ENCODE assay signal across 8 mouse cellular contexts in the genomic region with DNA sequence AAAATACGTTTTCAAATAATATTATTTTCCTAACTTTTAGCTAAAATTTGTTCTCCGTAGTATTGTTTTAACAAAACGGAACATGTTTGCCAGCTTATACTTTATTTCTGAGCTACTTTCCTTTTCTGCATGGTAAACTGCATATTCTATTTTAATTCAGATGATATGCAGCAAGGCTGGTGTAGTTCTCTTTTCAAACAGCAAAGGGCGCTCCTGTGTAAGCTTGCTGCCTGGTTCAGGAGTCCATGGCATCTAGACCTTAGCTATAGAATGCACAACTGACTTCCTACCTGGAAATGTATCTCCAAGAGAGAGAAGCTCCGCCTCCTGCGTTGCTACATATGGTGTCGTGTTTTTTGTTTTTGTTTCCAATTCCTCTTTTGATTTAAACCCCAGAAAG.
A peak's percentile ranks its signal among the peaks of the same experiment; 100 is the strongest.
DNase-seq lines count a peak whose midpoint lies in the region; ATAC-seq lines count a peak whose summit lies in the region.
"Had no signal": no experiment of that assay in that cellular context is flagged by ENCODE, and none has a peak within 500 bp of the region (broad histone marks: within the 10 kb centered on the region; RNA-seq: fewer than 3 reads in every experiment).

No protein-coding gene starts in this region.

- ATAC-seq in kidney, embryonic 16.5 days (ENCODE audit: low FRiP score, low TSS enrichment), result no peak
- ATAC-seq in embryonic facial prominence, embryonic 11.5 days (replicated peaks; ENCODE audit: insufficient number of reproducible peaks, low FRiP score, low TSS enrichment, low read depth), result no peak
- no peak for ATAC-seq in neural tube, embryonic 11.5 days (ENCODE audit: insufficient read depth, low FRiP score, low TSS enrichment)
- no peak for ATAC-seq in forebrain, embryonic 13.5 days

- no peaks in the 10 kb centered on the region for H3K9me3 ChIP-seq in kidney, embryonic 16.5 days (ENCODE audit: low read length)
- no peaks in the 10 kb centered on the region for H3K9me3 ChIP-seq in embryonic facial prominence, embryonic 11.5 days (replicated peaks; ENCODE audit: control insufficient read depth, low read length)
- no peaks in the 10 kb centered on the region for H3K9me3 ChIP-seq in neural tube, embryonic 11.5 days (ENCODE audit: control insufficient read depth, low read length)
- H3K9me3 ChIP-seq in forebrain, embryonic 13.5 days (replicated peaks), result no peaks in the 10 kb centered on the region
- H3K9me3 ChIP-seq: midbrain, embryonic 12.5 days had no signal

- no peaks in the 10 kb centered on the region for H3K36me3 ChIP-seq in kidney, embryonic 16.5 days (ENCODE audit: insufficient read depth, low read length)
- no peaks in the 10 kb centered on the region for H3K36me3 ChIP-seq in embryonic facial prominence, embryonic 11.5 days (replicated peaks; ENCODE audit: control insufficient read depth, insufficient read depth, low read depth, low read length)
- no peaks in the 10 kb centered on the region for H3K36me3 ChIP-seq in neural tube, embryonic 11.5 days (ENCODE audit: control insufficient read depth, insufficient read depth, low read length)
- H3K36me3 ChIP-seq in forebrain, embryonic 13.5 days (ENCODE audit: poor library complexity, severe bottlenecking), result no peaks in the 10 kb centered on the region
- H3K36me3 ChIP-seq: midbrain, embryonic 12.5 days had no signal

- H3K27ac ChIP-seq in kidney, embryonic 16.5 days (ENCODE audit: low read length), result no peak overlapping the region
- no peak overlapping the region for H3K27ac ChIP-seq in embryonic facial prominence, embryonic 11.5 days (replicated peaks; ENCODE audit: low read depth, low read length)
- no peak overlapping the region for H3K27ac ChIP-seq in neural tube, embryonic 11.5 days (ENCODE audit: low read depth, low read length)
- no peak overlapping the region for H3K27ac ChIP-seq in forebrain, embryonic 13.5 days
- H3K27ac ChIP-seq: midbrain, embryonic 12.5 days had no signal

- H3K4me3 ChIP-seq in kidney, embryonic 16.5 days (ENCODE audit: low read length), result no peak overlapping the region
- no peak overlapping the region for H3K4me3 ChIP-seq in embryonic facial prominence, embryonic 11.5 days (ENCODE audit: low read depth, low read length)
- H3K4me3 ChIP-seq in neural tube, embryonic 11.5 days (ENCODE audit: low read depth, low read length), result no peak overlapping the region
- no peak overlapping the region for H3K4me3 ChIP-seq in forebrain, embryonic 13.5 days
- H3K4me3 ChIP-seq: midbrain, embryonic 12.5 days had no signal

- no peaks in the 10 kb centered on the region for H3K4me1 ChIP-seq in kidney, embryonic 16.5 days (ENCODE audit: insufficient read depth, low read length)
- no peaks in the 10 kb centered on the region for H3K4me1 ChIP-seq in embryonic facial prominence, embryonic 11.5 days (ENCODE audit: control insufficient read depth, insufficient read depth, low read length)
- H3K4me1 ChIP-seq in neural tube, embryonic 11.5 days (ENCODE audit: control insufficient read depth, insufficient read depth, low read length), result no peaks in the 10 kb centered on the region
- H3K4me1 ChIP-seq in forebrain, embryonic 13.5 days, result no peaks in the 10 kb centered on the region
- H3K4me1 ChIP-seq: midbrain, embryonic 12.5 days had no signal

- no peaks in the 10 kb centered on the region for H3K27me3 ChIP-seq in kidney, embryonic 16.5 days (ENCODE audit: insufficient read depth, low read length)
- H3K27me3 ChIP-seq in embryonic facial prominence, embryonic 11.5 days (ENCODE audit: control insufficient read depth, insufficient read depth, low read length), result no peaks in the 10 kb centered on the region
- no peaks in the 10 kb centered on the region for H3K27me3 ChIP-seq in neural tube, embryonic 11.5 days (ENCODE audit: control insufficient read depth, insufficient read depth, low read length)
- H3K27me3 ChIP-seq in forebrain, embryonic 13.5 days, result no peaks in the 10 kb centered on the region
- H3K27me3 ChIP-seq: midbrain, embryonic 12.5 days had no signal

- H3K9ac ChIP-seq in kidney, embryonic 16.5 days (replicated peaks; ENCODE audit: low read length), result no peak overlapping the region
- H3K9ac ChIP-seq in embryonic facial prominence, embryonic 11.5 days (replicated peaks; ENCODE audit: low read length), result no peak overlapping the region
- H3K9ac ChIP-seq in neural tube, embryonic 11.5 days (ENCODE audit: low read length), result no peak overlapping the region
- no peak overlapping the region for H3K9ac ChIP-seq in forebrain, embryonic 13.5 days
- H3K9ac ChIP-seq: midbrain, embryonic 12.5 days had no signal

- WGBS in kidney, embryonic 16.5 days, result 71% methylated on average over 7 of the region's 7 CpGs
- 69% methylated on average over 7 of the region's 7 CpGs for WGBS in embryonic facial prominence, embryonic 11.5 days
- 69% methylated on average over 7 of the region's 7 CpGs for WGBS in neural tube, embryonic 11.5 days
- WGBS in forebrain, embryonic 13.5 days, result 69% methylated on average over 7 of the region's 7 CpGs

- no peak overlapping the region for H3K4me2 ChIP-seq in kidney, embryonic 16.5 days (replicated peaks; ENCODE audit: low read depth, low read length)
- no peak overlapping the region for H3K4me2 ChIP-seq in embryonic facial prominence, embryonic 11.5 days (ENCODE audit: low read depth, low read length)
- H3K4me2 ChIP-seq in neural tube, embryonic 11.5 days (ENCODE audit: low read depth), result no peak overlapping the region
- no peak overlapping the region for H3K4me2 ChIP-seq in forebrain, embryonic 13.5 days
- H3K4me2 ChIP-seq: midbrain, embryonic 12.5 days had no signal

- peak; percentile 1 for DNase-seq in kidney, postnatal 14 days
- DNase-seq in adrenal gland, postnatal 14 days, result peak; percentile 60
- peak; percentile 47 for DNase-seq in embryonic facial prominence, embryonic 11.5 days (ENCODE audit: low spot score)
- DNase-seq in neural tube, embryonic 11.5 days (ENCODE audit: low spot score), result peak; percentile 29
- no peak for DNase-seq in spleen, postnatal 14 days (ENCODE audit: low spot score in 2 of 2)

Comparison
In these comparisons a context has a peak if more than half of its experiments do, and no peak if none do; other contexts are left out.
1. DNase-seq: peak in kidney, postnatal 14 days (single experiment), adrenal gland, postnatal 14 days (single experiment), embryonic facial prominence, embryonic 11.5 days (single experiment) and neural tube, embryonic 11.5 days (single experiment); none in spleen, postnatal 14 days (0 of 2).